Mouse (Mus musculus): ENCODE data around the gene Zbtb25. TPM values are rescaled to one million over a fixed set of nuclear protein-coding genes. Genes with fewer than 3 reads are reported as not detected.

Gene Zbtb25
- total RNA-seq, 2 experiments from 2014 or later = 13.6 to 19.7 TPM

GRCm38 (mm10) chr12:76377726-76378125, 8.3 kb upstream of the Zbtb25 start:
- DNase-seq (ENCODE audit: low spot score in 2 of 2) = no peak

- no peak for DNase-seq (ENCODE audit: low spot score in 2 of 2)
Observed at GRCm38 (mm10) chr12:76377059-76377458, 7.7 kb upstream of the Zbtb25 start.

GRCm38 (mm10) chr12:76376649-76377048, 7.2 kb upstream of the Zbtb25 start:
- no peak for DNase-seq (ENCODE audit: low spot score in 2 of 2)

GRCm38 (mm10) chr12:76375506-76375905, 6.1 kb upstream of the Zbtb25 start:
- no peak for DNase-seq (ENCODE audit: low spot score in 2 of 2)

- no peak for DNase-seq (ENCODE audit: low spot score in 2 of 2)
Observed at GRCm38 (mm10) chr12:76374911-76375310, 5.5 kb upstream of the Zbtb25 start.

GRCm38 (mm10) chr12:76373991-76374390, 4.6 kb upstream of the Zbtb25 start:
- DNase-seq (ENCODE audit: low spot score in 2 of 2) = no peak

GRCm38 (mm10) chr12:76372881-76373818, 3.7 kb upstream of the Zbtb25 start:
- DNase-seq (ENCODE audit: low spot score in 2 of 2) = no peak

GRCm38 (mm10) chr12:76372046-76372445, 2.6 kb upstream of the Zbtb25 start:
- no peak for DNase-seq (ENCODE audit: low spot score in 2 of 2)

- DNase-seq (ENCODE audit: low spot score in 2 of 2) = peak; percentile 80 to 88
Observed at GRCm38 (mm10) chr12:76370831-76371571, 1.6 kb upstream of the Zbtb25 start.

- DNase-seq (ENCODE audit: low spot score in 2 of 2) = peak; percentile 66 to 84
Observed at GRCm38 (mm10) chr12:76369978-76370830, 802 bp upstream of the Zbtb25 start, which contains the start of gene Zbtb1. Gene Zbtb1 (plus strand): TSS chr12:76370266.

GRCm38 (mm10) chr12:76368790-76369205, 604 bp downstream of the Zbtb25 start:
- DNase-seq (ENCODE audit: low spot score in 2 of 2) = peak in 1 of 2 experiments; percentile 67

- no peak for DNase-seq (ENCODE audit: low spot score in 2 of 2)
Observed at GRCm38 (mm10) chr12:76368201-76368789, 1.1 kb downstream of the Zbtb25 start.

GRCm38 (mm10) chr12:76367096-76367995, 2.1 kb downstream of the Zbtb25 start:
- peak in 1 of 2 experiments; percentile 24 for DNase-seq (ENCODE audit: low spot score in 2 of 2)

- DNase-seq (ENCODE audit: low spot score in 2 of 2) = no peak
Observed at GRCm38 (mm10) chr12:76366276-76366675, 3.1 kb downstream of the Zbtb25 start.

GRCm38 (mm10) chr12:76362303-76362676, 7.1 kb downstream of the Zbtb25 start:
- DNase-seq (ENCODE audit: low spot score in 2 of 2) = no peak

- DNase-seq (ENCODE audit: low spot score in 2 of 2) = no peak
Observed at GRCm38 (mm10) chr12:76361405-76362302, 7.7 kb downstream of the Zbtb25 start.

- DNase-seq (ENCODE audit: low spot score in 2 of 2) = no peak
Observed at GRCm38 (mm10) chr12:76360868-76361267, 8.5 kb downstream of the Zbtb25 start.

GRCm38 (mm10) chr12:76349680-76350220, 19.7 kb downstream of the Zbtb25 start:
- no peak for DNase-seq (ENCODE audit: low spot score in 2 of 2)

Data from gastrocnemius, postnatal 4 days (tissue).